Comparison of ENCODE assay signal across 7 mouse cellular contexts in genomic region chr7:68264028-68264453, GRCm38 (mm10). TPM values are rescaled to one million over a fixed set of nuclear protein-coding genes. Genes with fewer than 3 reads are reported as not detected.
A peak's percentile ranks its signal among the peaks of the same experiment; 100 is the strongest.
DNase-seq lines count a peak whose midpoint lies in the region; ATAC-seq lines count a peak whose summit lies in the region.

Gene Pgpep1l, minus strand, starts transcription at chr7:68264233.

- H3K27me3 ChIP-seq in forebrain, embryonic 13.5 days: peaks cover 25% of the 10 kb centered on the region

- peak within 1 kb of the TSS; percentile 31 for H3K4me3 ChIP-seq in forebrain, embryonic 13.5 days

- peaks cover 16% of the 10 kb centered on the region for H3K4me1 ChIP-seq in forebrain, embryonic 13.5 days

- 8% methylated on average over 25 of the region's 25 CpGs for WGBS in forebrain, embryonic 13.5 days

- intact Hi-C loops in heart, postnatal 10 days (cut with DNase I): loop anchor here (5.0 kb wide), 1 partner anchor 42 kb away; no protein-coding TSS in a partner anchor

- peak; percentile 32 for DNase-seq in T-cell, adult 2 months (ENCODE audit: low spot score)
- peak; percentile 60 to 74 for DNase-seq in heart, postnatal 10 days
- peak; percentile 77 to 89 for DNase-seq in kidney, postnatal 25 days
- peak; percentile 31 for DNase-seq in lung, postnatal 25 days (ENCODE audit: low spot score)
- peak; percentile 51 for DNase-seq in skeletal muscle tissue, adult 2 months (ENCODE audit: low read depth, low spot score)

- no peak within 1 kb of the TSS for H3K27ac ChIP-seq in forebrain, embryonic 13.5 days

- no peaks in the 10 kb centered on the region for H3K9me3 ChIP-seq in forebrain, embryonic 13.5 days (replicated peaks)

- H3K9ac ChIP-seq in forebrain, embryonic 13.5 days: no peak within 1 kb of the TSS

- ATAC-seq in CD4-positive, CD25-positive, alpha-beta regulatory T cell, adult 4 months: peak; percentile 11
- ATAC-seq in forebrain, embryonic 13.5 days: peak; percentile 66

- no peaks in the 10 kb centered on the region for H3K36me3 ChIP-seq in forebrain, embryonic 13.5 days (ENCODE audit: poor library complexity, severe bottlenecking)

- H3K4me2 ChIP-seq in forebrain, embryonic 13.5 days: peak within 1 kb of the TSS; percentile 63

RNA-seq across cellular contexts. Expression of gene Pgpep1l, which starts in this region (rescaled TPM):
- polyA plus RNA-seq in CD4-positive, CD25-positive, alpha-beta regulatory T cell, adult 4 months (2017; shearing (Covaris generic)): 1 to 10 TPM; 6.2 to 6.6 TPM
- polyA plus RNA-seq in forebrain, embryonic 13.5 days (2015; fragmentation: Nextera tagmentation; extraction: Ambion mirVana): not detected in 2 replicates
- total RNA-seq in heart, postnatal 10 days (2021): not detected

Comparison
In these comparisons a context has a peak if more than half of its experiments do, and no peak if none do; other contexts are left out.
1. Peak in ATAC-seq, H3K4me3 ChIP-seq and H3K4me2 ChIP-seq in forebrain, embryonic 13.5 days; RNA of the gene not detected or under 1 TPM.
2. Peak in DNase-seq in heart, postnatal 10 days; RNA of the gene not detected or under 1 TPM.
3. DNase-seq: peak in every context shown above with its lines; median percentile 83 in kidney, postnatal 25 days; 67 in heart, postnatal 10 days; 51 in skeletal muscle tissue, adult 2 months; 32 in T-cell, adult 2 months; 31 in lung, postnatal 25 days.